Mouse (Mus musculus) E14TG2a.4 (cell line): ENCODE measurements at regions not wholly inside any gene's neighbourhood (a gene's known extent, or its start where the extent isn't known, plus 50 kb on each side); places are given as distances from the start of the nearest gene placed in this dataset.

Experiments used
- H3K27me3 ChIP-seq: 2 replicates; pipeline ENCODE4 v1.6.1; 2014; ENCODE audit warnings: low read length, control low read depth; ENCODE audit not compliant: insufficient read depth
- H3K36me3 ChIP-seq: 2 replicates; pipeline ENCODE4 v1.6.1; 2014; ENCODE audit warnings: low read length, control low read depth; ENCODE audit not compliant: insufficient read depth
- H3K4me1 ChIP-seq: replicated peaks from 2 replicates; pipeline ENCODE4 v1.6.1; 2014; ENCODE audit warnings: low read depth, low read length, control low read depth
- H3K4me3 ChIP-seq: replicated peaks from 2 replicates; pipeline ENCODE4 v1.5.1; 2014; ENCODE audit warnings: mild to moderate bottlenecking, low read length
- H3K9me3 ChIP-seq: 2 replicates; pipeline ENCODE4 v1.6.1; 2014; ENCODE audit warnings: low read length, control low read depth
- CTCF ChIP-seq: conservative IDR thresholded peaks from 2 replicates; pipeline ENCODE4 v1.5.1; 2014; ENCODE audit warnings: low read length
- NANOG ChIP-seq: IDR thresholded peaks from 2 replicates; pipeline ENCODE4 v1.6.1; 2014; ENCODE audit warnings: borderline replicate concordance, low read length, mixed read lengths
- POU5F1 ChIP-seq: IDR thresholded peaks from 2 replicates; pipeline ENCODE4 v1.6.1; 2014; ENCODE audit warnings: low read length, borderline replicate concordance

DNA sequence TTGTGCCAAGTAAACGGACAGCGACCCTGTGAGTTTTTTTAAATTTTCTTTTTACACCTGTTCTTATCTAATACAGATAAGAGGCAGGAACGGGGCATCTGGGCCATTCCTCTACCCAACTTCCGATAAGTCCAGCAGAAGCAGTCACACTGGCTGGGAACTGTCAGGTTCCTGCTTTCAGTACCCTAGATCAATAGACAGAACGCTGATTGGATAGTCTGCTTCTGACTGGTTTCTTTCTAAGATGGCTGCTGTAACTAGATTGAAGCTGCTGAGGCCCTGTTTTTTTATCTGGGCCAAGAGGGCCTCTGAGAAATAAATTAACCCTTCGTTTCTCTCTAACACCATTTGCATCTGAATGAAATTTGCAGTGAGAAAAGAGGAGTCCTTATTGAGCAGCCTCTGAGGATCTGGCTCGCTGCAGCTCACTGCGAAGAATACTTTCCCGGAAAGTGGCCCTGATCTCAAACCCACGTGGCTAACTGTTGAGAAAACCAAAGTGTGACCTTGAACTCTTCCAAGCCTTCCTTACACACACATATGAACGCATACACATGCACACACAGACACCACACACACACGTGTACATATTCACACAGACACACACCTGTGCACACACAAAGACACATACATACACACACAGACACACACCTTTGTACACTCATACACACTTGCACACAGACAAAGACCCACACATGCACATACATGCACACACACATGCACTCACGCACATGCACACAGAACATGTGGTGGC lies 253.8 kb downstream of the Irs2 start:
- no peak for TF ChIP-seq NANOG
- Histone ChIP-seq H3K4me3 (no peak overlapping the region), H3K36me3 (no peaks in the 10 kb centered on the region), H3K27me3 (peaks cover 11% of the 10 kb centered on the region), H3K9me3 (peaks cover 28% of the 10 kb centered on the region), H3K4me1 (no peaks in the 10 kb centered on the region)

DNA sequence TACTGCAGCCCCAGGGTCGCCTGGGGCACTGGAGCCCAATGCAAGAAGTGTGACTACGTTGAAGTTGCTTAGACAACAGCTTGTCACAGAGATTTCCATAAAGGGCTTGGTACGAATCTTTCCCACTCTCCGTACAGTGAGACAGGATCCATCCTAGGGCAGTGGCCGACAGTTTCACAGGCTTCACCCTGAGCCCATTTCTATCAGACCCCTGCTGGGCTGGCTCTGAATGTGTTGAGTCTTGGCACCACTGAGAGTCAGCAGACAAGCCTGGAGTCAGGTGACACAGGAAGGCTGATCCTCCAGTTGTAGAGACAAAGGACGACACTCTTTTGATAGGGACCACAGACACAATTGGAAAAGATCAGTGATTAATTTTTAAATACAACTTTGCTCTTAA lies 255.2 kb downstream of the Irs2 start:
- Histone ChIP-seq H3K27me3 (peaks cover 7% of the 10 kb centered on the region), H3K9me3 (peaks cover 42% of the 10 kb centered on the region), H3K4me3 (no peak overlapping the region), H3K4me1 (no peaks in the 10 kb centered on the region), H3K36me3 (no peaks in the 10 kb centered on the region)
- TF ChIP-seq POU5F1 = no peak
- no peak for TF ChIP-seq NANOG
- no peak for TF ChIP-seq CTCF

DNA sequence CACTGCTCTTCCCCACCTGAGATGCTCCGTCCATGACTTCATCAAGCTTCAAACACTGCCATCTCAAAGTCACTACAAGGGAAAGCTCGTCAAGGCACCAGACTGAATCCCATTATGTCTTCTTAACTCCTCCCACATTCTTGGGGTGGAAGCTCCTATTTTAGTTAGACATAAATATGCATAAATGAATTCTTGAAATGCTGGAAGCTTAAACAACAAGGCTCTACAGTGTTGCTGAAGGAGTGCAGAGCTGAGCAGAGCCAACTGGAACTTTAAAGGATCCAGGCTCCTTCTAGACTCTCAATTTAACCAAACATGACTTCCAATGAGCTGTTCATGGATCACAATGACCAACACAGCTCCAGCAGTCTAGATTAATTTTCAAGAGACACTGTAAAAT lies 261.1 kb downstream of the Irs2 start:
- Histone ChIP-seq H3K4me1 (peaks cover 23% of the 10 kb centered on the region), H3K27me3 (peaks cover 15% of the 10 kb centered on the region)

DNA sequence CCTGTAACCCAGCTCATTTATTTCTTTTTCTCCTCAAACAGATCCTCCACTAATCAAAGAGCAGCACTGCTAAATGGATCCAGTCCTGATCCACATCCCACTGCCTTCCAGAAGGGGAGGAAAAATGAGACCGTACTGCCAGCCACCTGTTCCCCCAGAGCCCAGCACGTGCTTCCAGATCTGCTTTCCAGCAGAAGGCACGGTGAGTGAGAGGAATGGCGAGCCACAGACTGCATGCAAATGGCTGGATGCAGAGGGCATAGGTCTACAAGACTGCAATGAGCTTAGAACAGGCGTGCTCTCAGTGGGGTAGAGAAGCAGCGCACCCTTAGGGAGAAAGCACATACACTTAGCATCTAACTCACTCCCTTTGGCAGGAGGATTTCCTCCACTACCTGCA lies 265.0 kb downstream of the Irs2 start:
- no peak for TF ChIP-seq POU5F1
- TF ChIP-seq NANOG = no peak
- no peak for TF ChIP-seq CTCF
- Histone ChIP-seq H3K27me3 (peaks cover 19% of the 10 kb centered on the region), H3K4me1 (peaks cover 23% of the 10 kb centered on the region), H3K9me3 (peaks cover 10% of the 10 kb centered on the region), H3K4me3 (no peak overlapping the region), H3K36me3 (no peaks in the 10 kb centered on the region)

More for the DNA sequence above, 261.1 kb downstream of the Irs2 start:
- peaks cover 40% of the 10 kb centered on the region for H3K9me3 ChIP-seq
- H3K36me3 ChIP-seq = no peaks in the 10 kb centered on the region
- H3K4me3 ChIP-seq = no peak overlapping the region
- no peak for TF ChIP-seq POU5F1
- TF ChIP-seq NANOG = no peak
- no peak for TF ChIP-seq CTCF

DNA sequence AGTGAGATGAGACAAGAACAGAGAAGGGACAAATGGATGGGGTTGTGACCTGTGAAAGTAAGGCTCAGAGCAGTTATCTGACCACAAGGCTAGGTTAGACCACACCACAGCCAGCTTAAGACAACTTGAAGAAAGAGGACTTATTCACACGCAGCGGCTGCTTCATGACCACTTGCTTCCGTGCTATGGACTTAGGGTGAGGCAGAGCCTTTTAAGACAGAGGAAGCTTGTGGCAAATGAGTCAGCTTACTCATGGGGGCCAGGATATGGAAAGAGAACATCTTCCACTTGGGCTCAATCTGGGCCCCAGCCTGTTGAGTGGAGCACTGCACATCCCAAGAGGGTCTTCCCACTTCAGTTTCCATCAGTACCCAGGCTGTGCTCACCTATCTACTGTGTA lies 267.4 kb downstream of the Irs2 start:
- H3K4me1 ChIP-seq = peaks cover 2% of the 10 kb centered on the region; the same call in 1 of the 2 replicates
- TF ChIP-seq NANOG (no peak), CTCF (no peak), POU5F1 (no peak)
- H3K9me3 ChIP-seq = peaks cover 5% of the 10 kb centered on the region
- H3K36me3 ChIP-seq = no peaks in the 10 kb centered on the region
- H3K4me3 ChIP-seq = no peak overlapping the region
- H3K27me3 ChIP-seq = peaks cover 19% of the 10 kb centered on the region

DNA sequence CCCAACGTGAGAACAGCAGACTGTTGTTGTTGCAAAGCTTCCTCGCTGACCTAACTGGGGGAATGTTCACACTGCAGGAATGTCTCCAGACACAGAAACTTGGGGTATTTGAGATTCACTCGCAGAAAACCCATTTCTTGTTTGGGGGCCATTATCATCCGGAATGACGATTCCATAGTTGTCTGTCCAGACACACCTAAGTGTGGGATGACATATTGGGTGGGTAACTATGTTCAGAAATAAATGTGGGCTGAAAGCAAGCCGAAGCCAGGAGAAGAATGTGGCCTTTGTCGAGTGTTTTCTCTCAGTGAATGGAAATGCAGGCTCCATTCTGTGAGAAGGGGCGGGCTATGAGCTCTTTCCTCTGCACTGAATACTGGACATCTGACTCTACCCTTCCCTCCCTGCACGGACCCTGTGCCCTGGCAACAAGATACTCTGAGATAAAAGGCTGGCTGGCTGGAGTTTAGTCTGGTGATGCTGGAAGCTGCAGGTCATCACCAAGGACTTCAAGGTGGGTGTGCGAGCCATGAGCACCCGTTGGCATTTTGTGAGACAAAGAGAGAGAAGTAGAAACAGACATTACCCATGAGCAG lies 269.7 kb downstream of the Irs2 start:
- TF ChIP-seq NANOG (no peak), POU5F1 (no peak), CTCF (no peak)
- Histone ChIP-seq H3K36me3 (no peaks in the 10 kb centered on the region), H3K4me3 (no peak overlapping the region), H3K27me3 (peaks cover 15% of the 10 kb centered on the region; the same call in 1 of the 2 replicates), H3K4me1 (no peaks in the 10 kb centered on the region), H3K9me3 (peaks cover 5% of the 10 kb centered on the region)

DNA sequence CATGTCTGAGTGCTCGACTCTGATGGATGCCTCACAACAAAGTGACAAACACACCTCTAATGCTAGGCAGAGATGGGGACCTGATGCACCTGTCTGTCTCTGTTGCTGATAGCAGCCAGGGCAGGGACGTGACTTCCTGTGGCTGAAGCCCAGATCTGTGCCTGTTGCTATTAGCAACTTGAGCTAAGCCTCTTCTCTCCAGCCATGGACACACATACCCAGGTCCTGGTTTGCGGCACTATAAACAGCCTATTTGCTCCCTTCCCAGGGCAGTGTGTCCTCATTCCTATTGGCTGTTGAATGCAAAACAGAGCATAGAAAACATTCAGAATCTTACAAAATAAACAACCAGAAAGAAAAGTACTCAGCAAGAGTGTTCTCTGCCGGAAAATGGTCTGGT lies 273.5 kb downstream of the Irs2 start:
- no peak overlapping the region for H3K4me3 ChIP-seq
- no peaks in the 10 kb centered on the region for H3K36me3 ChIP-seq
- no peaks in the 10 kb centered on the region for H3K9me3 ChIP-seq
- no peaks in the 10 kb centered on the region for H3K4me1 ChIP-seq
- TF ChIP-seq NANOG (no peak), POU5F1 (no peak), CTCF (no peak)
- no peaks in the 10 kb centered on the region; the same call in 1 of the 2 replicates for H3K27me3 ChIP-seq

DNA sequence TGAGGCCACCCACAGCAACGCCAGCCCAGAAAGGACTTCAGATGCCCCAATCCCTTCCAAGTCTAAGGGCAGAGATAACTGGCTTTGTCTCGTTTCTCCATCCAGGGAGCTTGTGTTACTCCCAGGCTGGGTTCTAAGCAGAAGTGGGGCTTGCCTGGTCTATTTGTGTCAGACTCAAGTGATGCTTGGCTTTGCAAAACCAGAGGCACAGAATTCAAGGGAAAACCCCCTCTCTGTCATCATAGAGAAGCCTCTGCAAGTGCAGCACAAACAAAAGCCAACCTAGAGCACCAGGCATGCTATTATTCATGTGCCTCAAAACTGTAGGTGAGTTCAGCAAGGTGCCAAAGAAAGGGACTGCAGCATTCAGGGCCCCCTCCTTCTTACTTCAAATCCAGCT lies 284.9 kb downstream of the Irs2 start:
- Histone ChIP-seq H3K27me3 (peaks cover 19% of the 10 kb centered on the region), H3K4me1 (0 out of 2 replicates have a peak, but pooled peaks cover 4% of the 10 kb centered on the region), H3K9me3 (no peaks in the 10 kb centered on the region; the same call in 1 of the 2 replicates), H3K4me3 (no peak overlapping the region), H3K36me3 (no peaks in the 10 kb centered on the region)
- TF ChIP-seq POU5F1 = no peak

DNA sequence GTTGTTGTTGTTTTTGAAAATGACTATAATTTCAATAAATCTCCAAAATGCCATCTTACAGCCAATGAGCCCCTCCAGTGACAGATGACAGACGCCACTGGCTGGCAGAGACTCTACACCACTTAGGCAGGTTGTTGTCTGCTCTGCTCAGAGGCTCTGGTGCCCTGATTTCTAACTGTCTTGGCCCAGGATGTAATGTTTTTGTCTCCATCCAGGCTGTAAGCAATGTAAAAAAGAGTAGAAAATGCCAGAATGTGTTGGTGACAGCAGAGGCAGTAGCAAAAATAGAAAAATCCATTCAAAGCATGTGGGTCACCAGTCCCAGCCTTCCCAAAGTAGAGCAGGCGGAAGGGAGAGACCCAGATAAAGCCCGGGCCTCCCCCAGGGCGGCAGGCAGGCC lies 285.5 kb downstream of the Irs2 start:
- Histone ChIP-seq H3K36me3 (no peaks in the 10 kb centered on the region), H3K9me3 (no peaks in the 10 kb centered on the region; the same call in 1 of the 2 replicates), H3K4me1 (0 out of 2 replicates have a peak, but pooled peaks cover 4% of the 10 kb centered on the region), H3K4me3 (no peak overlapping the region), H3K27me3 (peaks cover 19% of the 10 kb centered on the region)
- TF ChIP-seq NANOG = no peak
- no peak for TF ChIP-seq POU5F1
- TF ChIP-seq CTCF = no peak
